ENCODE assay signal across 11 mouse cellular contexts in genomic region chr13:28257228-28257627, GRCm38 (mm10). TPM values are rescaled to one million over a fixed set of nuclear protein-coding genes. Genes with fewer than 3 reads are reported as not detected.
DNase-seq lines count a peak whose midpoint lies in the region; ATAC-seq lines count a peak whose summit lies in the region.
"Had no signal": no experiment of that assay in that cellular context is flagged by ENCODE, and none has a peak within 500 bp of the region (broad histone marks: within the 10 kb centered on the region; RNA-seq: fewer than 3 reads in every experiment).

Gene Gm11361, plus strand, starts transcription at chr13:28257528.

- H3K4me2 ChIP-seq in kidney, embryonic 16.5 days (replicated peaks; ENCODE audit: low read depth, low read length) = no peak within 1 kb of the TSS
- H3K4me2 ChIP-seq in midbrain, embryonic 14.5 days (ENCODE audit: low read length) = no peak within 1 kb of the TSS
- H3K4me2 ChIP-seq: lung, embryonic 15.5 days had no signal

- no peak within 1 kb of the TSS for H3K27ac ChIP-seq in kidney, embryonic 16.5 days (ENCODE audit: low read length)
- no peak within 1 kb of the TSS for H3K27ac ChIP-seq in midbrain, embryonic 14.5 days (replicated peaks; ENCODE audit: low read depth, low read length)
- H3K27ac ChIP-seq: lung, embryonic 15.5 days had no signal

- 94% methylated on average over 3 of the region's 3 CpGs for whole genome bisulfite sequencing in kidney, embryonic 16.5 days
- 100% methylated on average over 3 of the region's 3 CpGs for WGBS in midbrain, embryonic 14.5 days

- H3K4me1 ChIP-seq in kidney, embryonic 16.5 days (ENCODE audit: insufficient read depth, low read length) = no peaks in the 10 kb centered on the region
- no peaks in the 10 kb centered on the region for H3K4me1 ChIP-seq in midbrain, embryonic 14.5 days (ENCODE audit: control insufficient read depth, insufficient read depth, low read length)
- H3K4me1 ChIP-seq: lung, embryonic 15.5 days had no signal

- no peaks in the 10 kb centered on the region for H3K27me3 ChIP-seq in kidney, embryonic 16.5 days (ENCODE audit: insufficient read depth, low read length)
- H3K27me3 ChIP-seq in midbrain, embryonic 14.5 days (ENCODE audit: control insufficient read depth, insufficient read depth, low read length) = no peaks in the 10 kb centered on the region
- H3K27me3 ChIP-seq: lung, embryonic 15.5 days had no signal

- no peaks in the 10 kb centered on the region for H3K36me3 ChIP-seq in kidney, embryonic 16.5 days (ENCODE audit: insufficient read depth, low read length)
- H3K36me3 ChIP-seq in midbrain, embryonic 14.5 days (ENCODE audit: control insufficient read depth, insufficient read depth, low read length) = no peaks in the 10 kb centered on the region
- H3K36me3 ChIP-seq: lung, embryonic 15.5 days had no signal

- H3K4me3 ChIP-seq in kidney, embryonic 16.5 days (ENCODE audit: low read length) = no peak within 1 kb of the TSS
- no peak within 1 kb of the TSS for H3K4me3 ChIP-seq in midbrain, embryonic 14.5 days (replicated peaks; ENCODE audit: low read depth, low read length)
- H3K4me3 ChIP-seq: lung, embryonic 15.5 days had no signal

- no peaks in the 10 kb centered on the region for H3K9me3 ChIP-seq in kidney, embryonic 16.5 days (ENCODE audit: low read length)
- no peaks in the 10 kb centered on the region for H3K9me3 ChIP-seq in midbrain, embryonic 14.5 days (ENCODE audit: control insufficient read depth, low read length)
- H3K9me3 ChIP-seq: lung, embryonic 15.5 days had no signal

- no peak within 1 kb of the TSS for H3K9ac ChIP-seq in kidney, embryonic 16.5 days (replicated peaks; ENCODE audit: low read length)
- H3K9ac ChIP-seq in midbrain, embryonic 14.5 days (replicated peaks; ENCODE audit: low read length) = no peak within 1 kb of the TSS
- H3K9ac ChIP-seq: lung, embryonic 15.5 days had no signal

- intact Hi-C loops in left cerebral cortex, postnatal 36 days (cut with DNase I) = no loop called here

- no peak for ATAC-seq in kidney, embryonic 16.5 days (ENCODE audit: low FRiP score, low TSS enrichment)
- ATAC-seq in midbrain, embryonic 14.5 days (ENCODE audit: low FRiP score, low TSS enrichment) = no peak
- ATAC-seq: midbrain, embryonic 16.5 days had no signal

- no peak for DNase-seq in layer of hippocampus, adult 8-10 months (ENCODE audit: low spot score in 2 of 2)
- DNase-seq in layer of hippocampus, adult 9-10 months (ENCODE audit: low spot score) = no peak
- DNase-seq in adrenal gland, postnatal 14 days = no peak
- no peak for DNase-seq in gastrocnemius, postnatal 4 days (ENCODE audit: low spot score in 2 of 2)
- DNase-seq in left cerebral cortex, postnatal 36 days (ENCODE audit: low spot score in 2 of 2) = no peak
- DNase-seq in ovary, postnatal 10 days (ENCODE audit: low spot score) = no peak
- no peak for DNase-seq in midbrain, embryonic 14.5 days
- DNase-seq: cerebellum, adult 9-10 months had no signal

RNA-seq across cellular contexts. Expression of gene Gm11361, which starts in this region (rescaled TPM):
- 100 to 1,000 TPM in 1 of 4 experiments, 10 to 100 TPM in 3; 45.7 to 100 (median 70.7) TPM for total RNA-seq in layer of hippocampus, adult 8-10 months (2022)
- 88.1 and 92.3 TPM in 2 replicates for total RNA-seq in adrenal gland, postnatal 14 days (2021)
- total RNA-seq in gastrocnemius, postnatal 4 days (2021) = 100 to 1,000 TPM; 184 to 242 TPM
- total RNA-seq in left cerebral cortex, postnatal 36 days (2021) = 10 to 100 TPM; 60.2 to 71.3 TPM
- polyA plus RNA-seq in kidney, embryonic 16.5 days (2015; fragmentation: Nextera tagmentation; extraction: Ambion mirVana) = 9.2 and 11.7 TPM in 2 replicates
- polyA plus RNA-seq in midbrain, embryonic 14.5 days (2014; fragmentation: Nextera tagmentation; extraction: Ambion mirVana) = 1.5 and 2.0 TPM in 2 replicates
